Mouse (Mus musculus): ENCODE measurements at regions not wholly inside any gene's neighbourhood (a gene's known extent, or its start where the extent isn't known, plus 50 kb on each side); places are given as distances from the start of the nearest gene placed in this dataset.

GRCm38 (mm10) chr3:41276096-41276495, 193.2 kb upstream of the Pgrmc2 start:
- Histone ChIP-seq H3K4me1 (ENCODE audit: control insufficient read depth, insufficient read depth, low read length) (no peaks in the 10 kb centered on the region), H3K4me3 (replicated peaks; ENCODE audit: extremely low read depth, low read depth, low read length) (no peak overlapping the region)
- 87% methylated on average over 9 of the region's 9 CpGs for WGBS
- no peak for DNase-seq
- TF ChIP-seq POLR2A (IDR thresholded peaks at IDR 0.05; ENCODE audit: borderline replicate concordance, extremely low read depth, low read depth, low read length) (no peak), CTCF (IDR thresholded peaks at IDR 0.05; ENCODE audit: insufficient read depth, low read length) (no peak)

GRCm38 (mm10) chr3:41268516-41268915, 185.7 kb upstream of the Pgrmc2 start:
- Histone ChIP-seq H3K4me1 (ENCODE audit: control insufficient read depth, insufficient read depth, low read length) (no peaks in the 10 kb centered on the region), H3K4me3 (replicated peaks; ENCODE audit: extremely low read depth, low read depth, low read length) (no peak overlapping the region)
- no peak for DNase-seq
- WGBS, result 70% methylated on average over 4 of the region's 4 CpGs
- no peak for TF ChIP-seq CTCF (IDR thresholded peaks at IDR 0.05; ENCODE audit: insufficient read depth, low read length)
- no peak for TF ChIP-seq POLR2A (IDR thresholded peaks at IDR 0.05; ENCODE audit: borderline replicate concordance, extremely low read depth, low read depth, low read length)

GRCm38 (mm10) chr3:41266216-41266615, 183.4 kb upstream of the Pgrmc2 start:
- Histone ChIP-seq H3K4me1 (ENCODE audit: control insufficient read depth, insufficient read depth, low read length) (no peaks in the 10 kb centered on the region), H3K4me3 (replicated peaks; ENCODE audit: extremely low read depth, low read depth, low read length) (no peak overlapping the region)
- no peak for DNase-seq
- 85% methylated on average over 6 of the region's 6 CpGs for WGBS
- TF ChIP-seq POLR2A (IDR thresholded peaks at IDR 0.05; ENCODE audit: borderline replicate concordance, extremely low read depth, low read depth, low read length) (no peak), CTCF (IDR thresholded peaks at IDR 0.05; ENCODE audit: insufficient read depth, low read length) (no peak)

- WGBS, result 87% methylated on average over 3 of the region's 3 CpGs
These were observed 182.6 kb upstream of the Pgrmc2 start for GRCm38 (mm10) chr3:41265399-41265798.

GRCm38 (mm10) chr3:41258291-41258690, 175.4 kb upstream of the Pgrmc2 start:
- 54% methylated on average over 6 of the region's 6 CpGs for WGBS
- no peak for DNase-seq
- H3K4me1 ChIP-seq (ENCODE audit: control insufficient read depth, insufficient read depth, low read length), result no peaks in the 10 kb centered on the region
- no peak overlapping the region for H3K4me3 ChIP-seq (replicated peaks; ENCODE audit: extremely low read depth, low read depth, low read length)
- no peak for TF ChIP-seq CTCF (IDR thresholded peaks at IDR 0.05; ENCODE audit: insufficient read depth, low read length)
- no peak for TF ChIP-seq POLR2A (IDR thresholded peaks at IDR 0.05; ENCODE audit: borderline replicate concordance, extremely low read depth, low read depth, low read length)

More at GRCm38 (mm10) chr3:41265399-41265798, 182.6 kb upstream of the Pgrmc2 start:
- TF ChIP-seq CTCF (IDR thresholded peaks at IDR 0.05; ENCODE audit: insufficient read depth, low read length) (no peak), POLR2A (IDR thresholded peaks at IDR 0.05; ENCODE audit: borderline replicate concordance, extremely low read depth, low read depth, low read length) (no peak)
- H3K4me1 ChIP-seq (ENCODE audit: control insufficient read depth, insufficient read depth, low read length), result no peaks in the 10 kb centered on the region
- no peak overlapping the region for H3K4me3 ChIP-seq (replicated peaks; ENCODE audit: extremely low read depth, low read depth, low read length)
- DNase-seq, result no peak

GRCm38 (mm10) chr3:41244960-41245359, 162.1 kb upstream of the Pgrmc2 start:
- TF ChIP-seq POLR2A (IDR thresholded peaks at IDR 0.05; ENCODE audit: borderline replicate concordance, extremely low read depth, low read depth, low read length) (no peak), CTCF (IDR thresholded peaks at IDR 0.05; ENCODE audit: insufficient read depth, low read length) (no peak)
- Histone ChIP-seq H3K4me1 (ENCODE audit: control insufficient read depth, insufficient read depth, low read length) (no peaks in the 10 kb centered on the region; the same call in 1 of the 2 replicates), H3K4me3 (replicated peaks; ENCODE audit: extremely low read depth, low read depth, low read length) (no peak overlapping the region)
- DNase-seq, result no peak
- 57% methylated on average over 2 of the region's 2 CpGs for WGBS

- no peak overlapping the region for H3K4me3 ChIP-seq (replicated peaks; ENCODE audit: extremely low read depth, low read depth, low read length)
- no peaks in the 10 kb centered on the region; the same call in 1 of the 2 replicates for H3K4me1 ChIP-seq (ENCODE audit: control insufficient read depth, insufficient read depth, low read length)
- no peak for DNase-seq
- 82% methylated on average over 8 of the region's 8 CpGs for WGBS
- TF ChIP-seq POLR2A (IDR thresholded peaks at IDR 0.05; ENCODE audit: borderline replicate concordance, extremely low read depth, low read depth, low read length), result no peak
- no peak for TF ChIP-seq CTCF (IDR thresholded peaks at IDR 0.05; ENCODE audit: insufficient read depth, low read length)
These were observed 159.2 kb upstream of the Pgrmc2 start for GRCm38 (mm10) chr3:41241856-41242552.

- no peak for DNase-seq
- H3K4me3 ChIP-seq (replicated peaks; ENCODE audit: extremely low read depth, low read depth, low read length), result no peak overlapping the region
- WGBS, result 62% methylated on average over 13 of the region's 13 CpGs
- no peak for TF ChIP-seq POLR2A (IDR thresholded peaks at IDR 0.05; ENCODE audit: borderline replicate concordance, extremely low read depth, low read depth, low read length)
- no peak for TF ChIP-seq CTCF (IDR thresholded peaks at IDR 0.05; ENCODE audit: insufficient read depth, low read length)
- H3K4me1 ChIP-seq (ENCODE audit: control insufficient read depth, insufficient read depth, low read length), result no peaks in the 10 kb centered on the region
These were observed 157.0 kb upstream of the Pgrmc2 start for GRCm38 (mm10) chr3:41239801-41240200.

GRCm38 (mm10) chr3:41239246-41239645, 156.4 kb upstream of the Pgrmc2 start:
- H3K4me1 ChIP-seq (ENCODE audit: control insufficient read depth, insufficient read depth, low read length), result no peaks in the 10 kb centered on the region
- DNase-seq, result no peak
- no peak overlapping the region for H3K4me3 ChIP-seq (replicated peaks; ENCODE audit: extremely low read depth, low read depth, low read length)
- TF ChIP-seq CTCF (IDR thresholded peaks at IDR 0.05; ENCODE audit: insufficient read depth, low read length) (no peak), POLR2A (IDR thresholded peaks at IDR 0.05; ENCODE audit: borderline replicate concordance, extremely low read depth, low read depth, low read length) (no peak)
- 88% methylated on average over 6 of the region's 6 CpGs for WGBS

- TF ChIP-seq POLR2A (IDR thresholded peaks at IDR 0.05; ENCODE audit: borderline replicate concordance, extremely low read depth, low read depth, low read length), result no peak
- no peak for TF ChIP-seq CTCF (IDR thresholded peaks at IDR 0.05; ENCODE audit: insufficient read depth, low read length)
- Histone ChIP-seq H3K4me1 (ENCODE audit: control insufficient read depth, insufficient read depth, low read length) (no peaks in the 10 kb centered on the region), H3K4me3 (replicated peaks; ENCODE audit: extremely low read depth, low read depth, low read length) (no peak overlapping the region)
- 91% methylated on average over 7 of the region's 7 CpGs for WGBS
- DNase-seq, result no peak
These were observed 155.2 kb upstream of the Pgrmc2 start for GRCm38 (mm10) chr3:41238046-41238445.
